Mouse (Mus musculus): ENCODE data around the gene Celf2.

DNA sequence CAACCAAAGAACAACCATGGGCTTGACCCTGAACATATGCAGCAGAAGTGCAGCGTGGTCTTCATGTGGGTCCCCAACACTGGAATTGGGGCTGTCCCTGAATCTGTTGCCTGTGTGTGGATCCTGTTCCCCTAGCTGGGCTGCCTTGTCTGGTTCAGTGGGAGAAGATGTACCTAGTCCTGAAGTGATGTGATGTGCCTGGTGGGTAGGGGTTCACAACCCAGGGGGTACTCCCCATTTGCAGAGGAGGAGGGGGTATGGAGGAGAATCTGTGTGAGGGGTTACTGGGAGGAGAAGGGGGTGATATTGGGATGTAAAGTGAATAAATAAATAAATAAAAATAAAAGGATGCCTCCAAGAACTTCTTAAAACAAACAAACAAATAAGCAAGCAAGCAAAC lies 831.1 kb downstream of the Celf2 start:
- no peak for TF ChIP-seq POLR2A (IDR thresholded peaks at IDR 0.05; ENCODE audit: borderline replicate concordance, control insufficient read depth, low read depth, low read length)
- TF ChIP-seq CTCF (IDR thresholded peaks at IDR 0.05; ENCODE audit: control insufficient read depth, insufficient read depth, low read length): no peak
